Mouse (Mus musculus) erythroblast, embryonic 14.5 days (primary cell): ENCODE measurements around the gene Usp49.

ENCODE experiments used
- GATA1 ChIP-seq: IDR thresholded peaks from 2 replicates; pipeline ENCODE4 v1.6.1; 2012; ENCODE audit warnings: low read length, inconsistent platforms, mixed read lengths
- TAL1 ChIP-seq: IDR thresholded peaks from 3 replicates; pipeline ENCODE4 v1.6.1; 2012; ENCODE audit warnings: low read length, inconsistent platforms, mixed read lengths

DNA sequence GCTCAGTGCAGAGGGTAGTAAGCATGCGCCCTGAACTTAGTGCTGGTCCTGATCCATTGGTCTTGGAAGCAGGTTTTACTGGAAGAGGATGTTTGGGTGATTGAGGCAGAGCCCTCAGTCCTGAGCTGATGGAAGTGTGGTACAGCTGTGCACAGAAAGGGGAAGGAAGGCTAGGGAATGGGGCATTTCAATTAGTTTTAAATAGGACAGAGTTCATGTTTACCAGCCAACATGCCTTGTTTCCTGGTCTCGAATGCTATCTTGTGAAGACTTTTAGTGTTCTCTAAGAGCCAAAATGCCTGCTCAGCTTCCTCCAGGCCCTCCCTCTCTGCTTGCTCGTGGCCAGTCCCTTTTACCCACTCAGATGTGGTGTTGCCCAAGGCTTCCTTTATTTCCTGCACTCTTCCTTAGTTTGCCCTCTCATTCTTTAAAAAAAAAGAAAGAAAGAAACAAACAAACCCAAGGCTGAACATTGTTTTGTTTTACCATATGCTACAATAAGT, 28.3 kb downstream of the Usp49 start:
- no peak for TF ChIP-seq GATA1
- no peak for TF ChIP-seq TAL1
